Mouse (Mus musculus) midbrain, embryonic 14.5 days (tissue): ENCODE measurements around the gene Pxylp1. TPM values are rescaled to one million over a fixed set of nuclear protein-coding genes. Genes with fewer than 3 reads are reported as not detected.
A peak's percentile ranks its signal among the peaks of the same experiment; 100 is the strongest.

Experiments
- ATAC-seq: fragments of 200-750 bp; cut with Nextera tagmentation; 2 replicates; pipeline ENCODE4 v1.8.0; 2017; ENCODE audit warnings: moderate number of reproducible peaks, moderate library complexity; ENCODE audit not compliant: low FRiP score, low TSS enrichment
- DNase-seq: peaks from one replicate; pipeline ENCODE4 v3.0.0-alpha.2; 2015
- H3K27ac ChIP-seq: fragments of 300-500 bp; sonication (generic); replicated peaks from 2 replicates; pipeline ENCODE4 v1.5.1; 2014; ENCODE audit warnings: mild to moderate bottlenecking, low read depth, low read length, moderate library complexity
- H3K27me3 ChIP-seq: fragments of 300-500 bp; sonication (generic); 2 replicates; pipeline ENCODE4 v1.6.1; 2014; ENCODE audit warnings: low read length, control low read depth, mixed read lengths; ENCODE audit not compliant: control insufficient read depth, insufficient read depth
- H3K36me3 ChIP-seq: fragments of 300-500 bp; sonication (generic); 2 replicates; pipeline ENCODE4 v1.6.1; 2014; ENCODE audit warnings: low read length, control low read depth; ENCODE audit not compliant: control insufficient read depth, insufficient read depth
- H3K4me1 ChIP-seq: fragments of 300-500 bp; sonication (generic); 2 replicates; pipeline ENCODE4 v1.6.1; 2014; ENCODE audit warnings: mild to moderate bottlenecking, antibody characterized with exemption, low read length, control low read depth; ENCODE audit not compliant: control insufficient read depth, insufficient read depth
- H3K4me2 ChIP-seq: fragments of 300-500 bp; sonication (generic); 2 replicates; pipeline ENCODE4 v1.6.1; 2014; ENCODE audit warnings: mild to moderate bottlenecking, low read length, moderate library complexity
- H3K4me3 ChIP-seq: fragments of 300-500 bp; sonication (generic); replicated peaks from 2 replicates; pipeline ENCODE4 v1.5.1; 2014; ENCODE audit warnings: low read depth, low read length
- H3K9ac ChIP-seq: fragments of 300-500 bp; sonication (generic); replicated peaks from 2 replicates; pipeline ENCODE4 v1.6.1; 2014; ENCODE audit warnings: mild to moderate bottlenecking, low read length, moderate library complexity
- H3K9me3 ChIP-seq: fragments of 300-500 bp; sonication (generic); 2 replicates; pipeline ENCODE4 v1.6.1; 2016; ENCODE audit warnings: low read length, control low read depth, mixed read lengths; ENCODE audit not compliant: control insufficient read depth
- WGBS: fragments of 180-500 bp; shearing (Covaris S2); extraction: QIAGEN DNeasy Blood & Tissue Kit; methylation state at CpG from one replicate; pipeline ENCODE4 v1.1.7; 2014; 5-methylcytosine and 5-hydroxymethylcytosine counted together
- polyA plus RNA-seq: library from polyadenylated mRNA; unstranded; fragments of >200 nt; fragmentation: Nextera tagmentation; extraction: Ambion mirVana; gene quantifications from 2 replicates; pipeline ENCODE4 v1.2.1, GENCODE M21; 2014

Gene Pxylp1
- polyA plus RNA-seq, 1 experiment from 2014 or later: 66.1 TPM

- 0 out of 2 replicates have a peak overlapping the region, but pooled peaks have one; percentile 9 for H3K4me2 ChIP-seq
- ATAC-seq: no peak
These were observed 61.6 kb downstream of the Pxylp1 start for GRCm38 (mm10) chr9:96830856-96831359.

GRCm38 (mm10) chr9:96829682-96830081, 62.8 kb downstream of the Pxylp1 start:
- Histone ChIP-seq H3K27ac (no peak overlapping the region), H3K4me3 (no peak overlapping the region), H3K4me1 (peaks cover 7% of the 10 kb centered on the region; the same call in 1 of the 2 replicates), H3K4me2 (no peak overlapping the region), H3K9me3 (no peaks in the 10 kb centered on the region), H3K9ac (no peak overlapping the region), H3K36me3 (peaks cover 19% of the 10 kb centered on the region; the same call in 1 of the 2 replicates), H3K27me3 (no peaks in the 10 kb centered on the region)
- DNase-seq (no peak), ATAC-seq (no peak)
- WGBS: 81% methylated on average over 3 of the region's 3 CpGs

More at GRCm38 (mm10) chr9:96830856-96831359, 61.6 kb downstream of the Pxylp1 start:
- Histone ChIP-seq H3K36me3 (peaks cover 10% of the 10 kb centered on the region; the same call in 1 of the 2 replicates), H3K9ac (no peak overlapping the region), H3K9me3 (no peaks in the 10 kb centered on the region), H3K4me3 (no peak overlapping the region), H3K4me1 (peaks cover 7% of the 10 kb centered on the region; the same call in 1 of the 2 replicates), H3K27me3 (no peaks in the 10 kb centered on the region), H3K27ac (peak overlapping the region; percentile 68)
- peak; percentile 77 for DNase-seq
- 29% methylated on average over 17 of the region's 17 CpGs for WGBS

GRCm38 (mm10) chr9:96828071-96828470, 64.4 kb downstream of the Pxylp1 start:
- Histone ChIP-seq H3K4me1 (peaks cover 7% of the 10 kb centered on the region; the same call in 1 of the 2 replicates), H3K27ac (no peak overlapping the region), H3K9ac (no peak overlapping the region), H3K27me3 (no peaks in the 10 kb centered on the region), H3K4me2 (no peak overlapping the region), H3K9me3 (no peaks in the 10 kb centered on the region), H3K36me3 (peaks cover 22% of the 10 kb centered on the region; the same call in 1 of the 2 replicates), H3K4me3 (no peak overlapping the region)
- 80% methylated on average over 2 of the region's 2 CpGs for WGBS
- no peak for ATAC-seq
- DNase-seq: no peak

GRCm38 (mm10) chr9:96827002-96827785, 65.3 kb downstream of the Pxylp1 start:
- H3K9ac ChIP-seq: no peak overlapping the region
- no peak overlapping the region for H3K27ac ChIP-seq
- H3K4me3 ChIP-seq: no peak overlapping the region
- no peak overlapping the region for H3K4me2 ChIP-seq
- H3K36me3 ChIP-seq: peaks cover 22% of the 10 kb centered on the region; the same call in 1 of the 2 replicates
- WGBS: 76% methylated on average over 12 of the region's 12 CpGs
- no peaks in the 10 kb centered on the region for H3K9me3 ChIP-seq
- H3K27me3 ChIP-seq: no peaks in the 10 kb centered on the region
- DNase-seq (no peak), ATAC-seq (no peak)
- H3K4me1 ChIP-seq: peaks cover 7% of the 10 kb centered on the region; the same call in 1 of the 2 replicates

- Histone ChIP-seq H3K4me3 (no peak overlapping the region), H3K9me3 (no peaks in the 10 kb centered on the region), H3K27me3 (no peaks in the 10 kb centered on the region), H3K4me2 (no peak overlapping the region), H3K27ac (no peak overlapping the region), H3K36me3 (peaks cover 22% of the 10 kb centered on the region; the same call in 1 of the 2 replicates), H3K4me1 (no peaks in the 10 kb centered on the region), H3K9ac (no peak overlapping the region)
- ATAC-seq: no peak
- 97% methylated on average over 18 of the region's 18 CpGs for WGBS
- DNase-seq: no peak
These were observed 67.6 kb downstream of the Pxylp1 start for GRCm38 (mm10) chr9:96824857-96825256.

- Histone ChIP-seq H3K4me3 (no peak overlapping the region), H3K9me3 (no peaks in the 10 kb centered on the region), H3K4me1 (no peaks in the 10 kb centered on the region), H3K27me3 (no peaks in the 10 kb centered on the region), H3K36me3 (peaks cover 22% of the 10 kb centered on the region; the same call in 1 of the 2 replicates), H3K27ac (0 out of 2 replicates have a peak overlapping the region, but pooled peaks have one; percentile 5), H3K4me2 (no peak overlapping the region), H3K9ac (no peak overlapping the region)
- DNase-seq: no peak
- WGBS: 85% methylated on average over 12 of the region's 12 CpGs
- ATAC-seq: no peak
These were observed 68.4 kb downstream of the Pxylp1 start for GRCm38 (mm10) chr9:96824026-96824425.

- Histone ChIP-seq H3K4me3 (no peak overlapping the region), H3K9me3 (no peaks in the 10 kb centered on the region), H3K4me1 (no peaks in the 10 kb centered on the region), H3K27me3 (no peaks in the 10 kb centered on the region), H3K36me3 (peaks cover 22% of the 10 kb centered on the region; the same call in 1 of the 2 replicates), H3K27ac (0 out of 2 replicates have a peak overlapping the region, but pooled peaks have one; percentile 5), H3K9ac (no peak overlapping the region), H3K4me2 (no peak overlapping the region)
- ATAC-seq (no peak), DNase-seq (no peak)
- 77% methylated on average over 5 of the region's 5 CpGs for WGBS
These were observed 68.9 kb downstream of the Pxylp1 start for GRCm38 (mm10) chr9:96823541-96823940.

GRCm38 (mm10) chr9:96823005-96823404, 69.5 kb downstream of the Pxylp1 start:
- no peak overlapping the region for H3K27ac ChIP-seq
- WGBS: 84% methylated on average over 9 of the region's 9 CpGs

More at GRCm38 (mm10) chr9:96823005-96823404, 69.5 kb downstream of the Pxylp1 start:
- H3K27me3 ChIP-seq: no peaks in the 10 kb centered on the region
- H3K4me1 ChIP-seq: no peaks in the 10 kb centered on the region
- no peak overlapping the region for H3K9ac ChIP-seq
- DNase-seq (no peak), ATAC-seq (no peak)
- no peak overlapping the region for H3K4me2 ChIP-seq
- H3K4me3 ChIP-seq: no peak overlapping the region
- H3K36me3 ChIP-seq: peaks cover 22% of the 10 kb centered on the region; the same call in 1 of the 2 replicates
- no peaks in the 10 kb centered on the region for H3K9me3 ChIP-seq
